Mouse (Mus musculus) embryo, embryonic 10 days (tissue): Measurements from ENCODE around the gene Gatm.

Experiments
- DNase-seq: peaks from one replicate; pipeline ENCODE4 v3.0.0-alpha.2; 2015; ENCODE audit warnings: low spot score

Gatm gene

DNA sequence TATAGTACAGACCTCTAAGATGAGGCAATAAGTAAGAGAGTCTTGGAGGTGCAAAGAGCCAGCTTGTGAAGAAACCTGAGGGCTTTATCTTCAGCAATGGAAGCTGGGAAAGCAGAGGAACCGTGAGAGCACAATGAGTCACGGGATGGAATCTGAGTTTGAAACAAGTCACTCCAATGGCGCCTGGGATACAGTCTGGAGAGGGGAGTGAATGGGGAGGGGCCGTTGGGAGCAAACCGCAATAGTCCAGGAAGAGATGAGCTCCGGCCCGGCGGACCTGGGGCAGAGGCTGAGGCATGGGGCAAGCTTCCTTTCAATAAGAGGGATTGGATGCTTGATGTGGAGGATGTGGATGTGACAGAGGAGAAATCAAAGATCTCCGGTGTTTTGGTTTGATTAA lies 2.3 kb downstream of the Gatm start:
- DNase-seq: no peak

DNA sequence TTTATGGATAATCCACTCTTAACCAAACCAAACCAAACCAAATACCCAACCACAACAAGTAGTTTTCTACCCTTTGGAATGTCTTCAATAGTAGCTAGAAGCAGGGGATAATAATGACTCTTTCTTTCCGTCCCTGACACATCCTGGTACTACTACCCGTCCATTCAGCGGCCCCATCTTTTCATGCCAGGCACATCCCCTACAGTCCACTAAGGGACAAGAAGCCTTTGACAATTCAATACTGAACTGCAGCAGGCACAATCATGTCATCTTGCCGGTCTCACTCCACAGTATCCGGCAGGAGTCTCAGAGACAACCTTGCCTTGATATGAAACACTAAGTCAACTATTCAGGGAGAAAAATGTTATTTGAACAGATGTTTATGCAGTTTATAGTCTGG lies 5.3 kb downstream of the Gatm start:
- no peak for DNase-seq

DNA sequence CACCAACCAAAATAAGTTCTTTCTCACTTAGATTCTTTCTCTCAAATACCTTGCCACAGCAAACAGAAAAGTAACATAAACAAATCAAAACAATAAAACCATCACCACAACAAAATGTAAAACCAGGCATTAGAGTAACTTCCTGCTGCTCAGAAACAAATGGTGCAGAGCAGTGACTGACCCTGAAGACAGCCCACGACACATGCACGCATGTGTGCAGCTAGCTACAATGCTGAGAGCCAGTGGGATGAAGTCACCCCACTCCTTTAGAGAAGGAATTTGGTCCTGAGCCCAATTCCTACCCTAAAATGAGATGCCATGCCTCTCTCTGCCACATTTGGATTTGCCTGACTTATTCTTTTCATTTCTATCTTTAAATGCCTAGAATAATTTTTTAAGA lies 9.7 kb downstream of the Gatm start:
- no peak for DNase-seq

DNA sequence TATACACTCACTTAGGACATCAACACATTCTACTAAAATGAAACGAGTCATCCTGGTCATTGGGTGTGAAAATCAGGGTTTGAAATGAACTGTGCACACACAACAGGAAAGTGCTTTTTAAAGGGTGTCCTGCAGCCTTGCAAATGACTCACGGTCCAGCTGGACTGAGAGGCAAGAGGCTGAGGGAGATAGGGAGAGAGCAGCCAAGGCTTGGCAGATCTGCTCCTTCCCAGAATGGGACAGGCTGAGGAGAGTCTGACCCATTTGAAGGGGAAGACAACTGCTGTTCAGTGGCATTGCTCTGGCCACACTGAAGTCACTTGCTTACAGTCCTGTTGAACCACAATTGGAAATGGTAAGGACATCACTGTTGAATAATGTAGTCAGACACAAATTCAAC lies 11.4 kb downstream of the Gatm start:
- no peak for DNase-seq

DNA sequence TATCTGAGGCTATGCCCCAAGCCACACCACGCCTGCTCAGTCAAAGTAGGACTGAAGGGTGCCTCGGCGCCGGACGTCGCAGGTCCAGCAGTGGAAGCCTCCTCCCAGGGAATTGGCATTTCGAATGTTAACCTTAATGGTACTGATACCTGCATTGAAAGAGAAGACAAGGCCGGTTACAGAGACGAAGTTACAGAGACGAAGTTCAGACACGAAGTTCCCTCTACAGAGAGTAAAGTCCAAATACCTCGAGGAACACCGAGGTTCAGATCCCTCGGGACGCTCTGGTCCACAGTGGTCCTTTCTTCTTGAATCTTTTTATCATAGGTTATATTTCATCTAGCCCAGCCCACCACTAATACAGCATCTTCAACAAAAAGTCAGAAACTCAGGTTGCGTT lies 15.6 kb downstream of the Gatm start:
- DNase-seq: no peak

DNA sequence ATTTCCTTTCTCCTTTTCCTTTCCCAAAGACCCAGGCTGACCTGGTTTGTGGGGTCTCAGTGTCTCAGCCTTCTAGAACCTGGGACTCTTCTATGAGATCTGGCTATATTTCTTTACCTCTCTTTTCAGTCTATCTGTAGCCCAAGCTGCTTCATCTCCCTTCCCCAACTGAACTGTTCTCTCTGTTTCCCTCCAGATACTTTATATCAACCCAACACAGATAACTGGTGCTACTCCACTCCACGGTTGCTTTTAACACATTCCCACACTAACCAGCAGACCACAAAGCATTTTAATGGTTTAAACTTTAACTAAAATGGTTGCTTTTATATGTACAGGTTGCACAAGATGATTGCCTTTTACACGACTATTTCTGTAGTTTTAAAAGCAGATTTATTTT lies 19.9 kb downstream of the Gatm start:
- no peak for DNase-seq

DNA sequence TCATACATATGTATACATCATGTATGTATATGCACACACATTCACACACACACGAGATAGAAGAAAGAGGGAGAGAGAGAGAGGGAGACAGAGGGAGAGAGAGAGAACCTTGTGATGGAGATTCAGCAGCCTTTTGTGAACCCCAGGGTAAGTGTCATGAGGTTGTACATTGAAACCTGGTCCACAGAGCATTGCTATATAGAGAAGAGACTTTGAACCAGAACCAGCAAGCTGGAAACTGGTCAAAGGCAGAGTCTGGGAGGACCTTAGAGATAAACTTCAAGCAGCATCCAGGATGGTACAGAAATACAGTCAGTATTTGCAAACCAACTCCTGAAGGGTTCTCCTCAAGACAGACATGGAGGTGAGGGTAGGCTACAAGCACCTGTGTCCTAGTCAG lies 20.8 kb downstream of the Gatm start:
- DNase-seq: no peak

DNA sequence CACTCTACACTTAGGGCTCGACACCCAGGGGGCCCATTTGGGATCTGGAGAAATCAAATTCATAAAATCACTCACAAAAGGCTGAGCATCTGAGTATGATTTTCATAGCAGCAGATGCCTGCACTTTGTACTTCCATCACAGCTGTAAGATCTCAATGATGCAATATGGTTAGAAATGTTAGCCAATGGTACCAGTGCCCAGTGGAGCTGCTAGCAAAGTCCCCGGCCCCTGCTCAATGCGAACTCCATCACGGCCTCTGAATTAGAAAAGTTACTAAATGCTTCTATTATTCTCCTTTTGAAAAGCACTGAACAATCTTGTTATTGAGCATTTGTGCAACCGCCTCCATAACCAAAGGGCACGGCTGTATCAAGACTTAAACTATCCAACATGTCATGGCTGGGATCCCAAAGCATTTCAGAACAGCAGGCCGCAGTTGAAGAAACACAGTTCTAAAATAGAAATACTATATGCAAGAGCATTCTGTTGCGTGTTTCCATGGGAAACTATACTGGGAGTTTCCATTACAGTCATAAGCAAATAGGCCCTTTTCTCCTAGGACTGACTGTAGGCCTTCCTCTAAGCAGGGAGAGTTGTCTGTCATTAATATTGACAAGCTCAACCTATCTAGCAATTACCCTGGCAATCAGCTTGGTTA lies 23.1 kb downstream of the Gatm start:
- DNase-seq: no peak

DNA sequence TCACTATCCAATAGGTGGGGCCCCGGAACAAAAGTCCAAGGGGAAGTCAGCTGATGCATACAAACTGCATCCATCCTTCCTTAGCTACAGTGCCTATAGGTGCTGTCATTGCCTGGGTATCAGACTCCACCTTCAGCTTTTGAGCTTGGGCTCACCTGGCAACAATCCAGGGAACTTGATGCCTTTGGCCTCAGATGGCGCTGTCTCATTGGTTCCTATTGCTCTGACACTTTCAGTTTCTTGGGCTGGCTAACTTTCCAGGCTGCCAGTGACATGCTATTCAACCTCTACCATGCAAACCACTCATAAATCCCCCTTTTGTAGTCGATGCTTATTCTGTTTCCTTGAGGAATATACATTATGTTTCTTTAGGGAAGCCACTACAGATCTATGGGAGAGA lies 24.8 kb downstream of the Gatm start:
- no peak for DNase-seq

DNA sequence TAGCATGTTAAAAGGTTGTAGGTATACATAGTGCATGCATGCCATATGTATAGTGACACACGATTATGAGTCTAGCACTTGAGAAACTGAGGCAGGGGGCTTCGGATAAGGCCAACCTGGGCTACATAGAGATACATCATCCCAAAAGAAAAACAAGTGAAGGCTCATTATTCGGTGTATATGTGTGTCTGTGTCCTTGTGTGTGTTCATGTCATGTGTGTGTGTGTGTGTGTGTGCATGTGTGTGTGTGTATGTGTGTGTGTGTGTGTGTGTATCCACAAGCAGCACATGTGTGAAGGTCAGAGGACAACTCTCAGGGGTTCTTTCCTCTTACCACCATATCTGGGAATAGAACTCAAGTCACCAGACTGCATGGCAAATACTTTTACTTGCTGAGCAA lies 28.8 kb downstream of the Gatm start:
- no peak for DNase-seq

DNA sequence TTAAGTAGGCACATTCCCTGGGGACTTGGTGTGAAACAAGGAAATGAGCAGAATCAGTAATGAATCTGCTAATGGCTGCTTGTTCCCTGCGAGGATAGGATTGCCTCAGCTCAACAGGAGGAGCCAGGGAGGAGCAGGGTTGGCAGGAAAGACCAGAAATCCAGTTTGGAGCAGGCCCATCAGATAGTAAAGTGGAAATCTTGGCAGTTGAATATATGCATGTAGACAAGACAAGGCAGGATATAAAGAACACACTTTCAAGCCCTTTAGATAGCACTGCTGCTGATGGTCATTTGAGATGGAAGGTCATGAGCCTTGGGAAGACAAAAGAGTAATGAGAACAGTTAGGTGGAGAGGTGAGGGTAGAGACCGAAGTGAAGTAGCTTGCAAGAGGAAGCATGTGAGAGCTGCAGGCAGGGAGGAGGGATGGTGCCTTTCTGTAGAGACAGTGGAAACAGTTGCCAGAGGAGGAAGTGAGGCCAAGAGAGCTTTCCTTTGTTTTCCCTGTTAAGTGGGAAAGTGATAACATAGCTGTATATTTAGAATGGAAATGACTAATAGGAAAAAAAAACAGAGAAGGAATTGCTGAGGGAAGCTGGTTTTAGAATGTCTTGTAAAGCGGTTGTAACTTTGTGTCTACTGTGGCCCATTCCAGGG lies 29.6 kb downstream of the Gatm start:
- DNase-seq: no peak

DNA sequence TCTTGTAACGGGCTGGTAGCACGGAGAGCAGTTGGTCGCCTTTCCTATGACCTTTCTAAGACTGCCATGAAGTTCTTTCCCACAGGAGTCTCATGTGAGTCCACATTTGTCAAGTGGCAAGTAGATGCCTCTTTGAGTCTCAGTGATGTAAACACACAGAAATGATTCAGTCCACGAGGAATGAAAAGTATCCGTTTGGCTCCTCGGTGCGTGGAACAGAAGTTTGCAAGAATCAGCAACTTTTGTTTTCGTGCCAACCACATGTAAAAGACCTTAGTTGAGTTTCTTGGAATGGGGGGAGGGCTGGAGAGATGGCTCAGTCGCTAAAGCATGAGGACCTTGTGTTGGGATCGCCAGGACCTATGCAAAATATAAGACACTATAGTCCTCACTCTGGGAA lies 30.7 kb downstream of the Gatm start:
- no peak for DNase-seq

DNA sequence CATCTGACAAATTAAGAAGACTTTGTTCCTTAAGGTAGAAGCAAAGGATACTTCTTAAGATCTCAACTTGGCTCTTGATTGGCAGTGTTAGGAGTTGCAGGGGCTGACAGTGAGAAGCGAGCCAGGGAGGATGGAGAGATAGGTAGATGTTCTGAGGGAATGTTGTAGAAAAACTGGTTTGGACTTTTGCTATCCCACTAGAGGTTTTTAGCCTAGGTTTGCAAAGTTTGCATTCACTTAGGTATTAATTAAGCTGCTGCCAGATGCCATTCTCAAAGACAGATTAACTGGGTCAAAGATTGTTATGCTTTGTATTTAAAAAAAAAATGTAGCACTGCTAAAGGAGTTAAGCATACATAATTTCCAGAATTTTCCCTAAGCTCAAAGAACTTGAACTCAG lies 33.8 kb downstream of the Gatm start:
- no peak for DNase-seq

DNA sequence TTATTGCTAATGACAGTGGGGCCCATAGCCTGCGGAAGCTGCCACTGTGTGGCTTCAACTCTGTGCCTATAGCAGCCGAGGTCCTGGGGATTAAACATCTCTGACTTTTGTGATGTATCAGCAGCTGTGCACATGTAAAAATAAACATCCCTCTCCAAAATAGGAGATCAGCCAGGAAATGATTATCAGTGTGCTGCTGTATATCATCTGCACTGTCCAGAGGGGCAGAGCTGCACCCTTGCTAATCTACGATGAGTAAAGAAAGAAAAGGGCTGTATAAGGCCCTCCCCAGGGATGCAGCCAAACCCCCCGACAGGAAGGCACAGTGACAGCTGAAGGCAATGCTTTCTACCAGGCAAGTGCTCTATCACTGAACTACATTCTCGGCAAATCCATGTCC lies 34.8 kb downstream of the Gatm start:
- DNase-seq: no peak

DNA sequence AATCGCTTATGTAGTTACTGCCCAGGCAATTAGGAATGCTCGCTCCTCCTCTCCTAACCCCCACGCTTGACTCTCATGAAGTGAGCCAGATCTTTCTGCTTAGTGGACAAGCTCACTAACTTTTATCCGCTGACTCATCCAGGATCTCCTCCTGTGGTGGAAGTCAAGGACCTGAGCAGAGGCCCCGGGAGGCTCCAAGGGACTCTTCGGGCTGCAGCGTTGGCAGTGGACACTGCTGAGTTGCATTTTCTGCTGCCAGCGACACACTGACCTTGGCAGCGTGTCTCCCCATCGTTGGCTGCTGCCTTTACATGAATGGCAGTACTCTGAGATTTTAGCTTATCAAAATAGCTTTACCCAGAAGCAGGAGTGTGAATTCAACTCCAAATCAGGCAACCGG lies 35.6 kb downstream of the Gatm start:
- DNase-seq: no peak

DNA sequence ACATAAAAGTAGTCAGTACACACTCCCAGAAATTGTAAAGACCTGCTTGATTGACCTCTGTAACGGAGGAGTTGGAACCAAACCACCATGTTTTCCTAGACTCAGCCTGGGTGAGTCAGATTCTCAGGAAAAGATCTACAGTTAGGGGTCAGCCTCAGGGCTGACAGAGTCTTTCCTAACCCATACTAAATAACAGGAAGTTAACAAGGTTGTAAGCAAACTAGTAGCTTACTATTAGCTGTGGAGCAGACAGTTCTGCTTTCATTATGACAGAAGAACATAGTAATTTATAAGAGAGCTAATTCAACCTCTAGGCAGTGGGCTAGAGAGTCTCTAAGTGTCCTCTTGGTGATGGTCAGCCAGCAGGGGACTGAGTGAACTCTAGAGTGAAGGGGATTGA lies 38.7 kb downstream of the Gatm start:
- DNase-seq: no peak

DNA sequence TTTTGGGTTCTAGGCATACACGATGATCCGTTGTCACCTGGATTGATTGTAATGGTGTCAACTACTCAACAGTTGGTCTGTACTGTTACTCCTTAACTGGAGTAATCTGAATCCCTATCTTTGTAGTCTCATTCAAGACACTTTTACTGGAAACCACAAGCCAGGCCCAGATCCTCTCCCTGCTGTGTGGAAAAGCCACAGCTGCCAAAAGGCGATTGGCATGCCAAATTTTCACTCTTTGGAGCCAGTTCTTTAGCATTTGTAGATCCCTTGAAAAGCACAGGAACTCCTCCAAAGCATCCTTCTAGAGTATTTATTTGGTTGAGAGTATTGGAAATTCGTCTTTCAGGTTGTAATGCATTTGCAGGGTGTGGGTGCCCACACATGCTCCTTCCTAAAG lies 39.8 kb downstream of the Gatm start:
- no peak for DNase-seq

DNA sequence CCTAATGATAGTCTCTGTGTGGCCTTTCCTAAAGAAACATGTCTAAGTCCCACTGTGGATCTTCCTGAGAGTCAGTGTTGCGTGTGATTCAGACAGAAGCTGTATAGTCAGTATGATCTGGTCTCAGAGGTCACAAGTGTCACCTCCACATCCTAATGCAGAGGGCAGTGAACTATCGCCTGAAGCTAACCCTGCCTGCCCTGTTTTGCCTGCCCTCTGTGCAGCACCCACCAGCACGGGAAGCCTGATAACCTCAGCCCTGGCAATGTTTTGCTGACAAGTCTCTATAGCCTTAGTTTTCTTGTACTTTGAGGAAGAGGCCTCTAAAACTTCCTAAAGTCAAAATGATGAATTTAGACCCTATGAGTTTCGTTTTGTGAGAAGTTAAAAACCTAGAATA lies 40.7 kb downstream of the Gatm start:
- no peak for DNase-seq

DNA sequence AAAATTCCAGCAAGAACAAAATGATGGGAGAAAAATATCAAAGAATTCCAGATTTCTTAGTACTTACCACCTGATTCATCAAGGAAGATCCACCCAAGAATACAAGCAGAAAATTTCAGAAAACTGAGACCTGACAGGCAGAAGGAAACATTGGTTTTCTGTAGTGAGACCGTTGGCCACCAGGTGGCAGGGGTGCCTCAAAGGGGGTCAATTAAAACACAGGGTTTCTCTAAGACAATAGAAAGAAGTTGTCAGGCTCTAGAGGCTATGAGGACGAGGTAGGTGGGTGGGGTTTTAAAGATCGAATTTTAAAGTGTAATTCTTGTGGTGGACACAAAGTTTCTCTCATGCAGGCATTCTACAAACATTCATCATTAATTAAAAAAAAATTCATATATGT lies 41.7 kb downstream of the Gatm start:
- DNase-seq: peak; percentile 61

DNA sequence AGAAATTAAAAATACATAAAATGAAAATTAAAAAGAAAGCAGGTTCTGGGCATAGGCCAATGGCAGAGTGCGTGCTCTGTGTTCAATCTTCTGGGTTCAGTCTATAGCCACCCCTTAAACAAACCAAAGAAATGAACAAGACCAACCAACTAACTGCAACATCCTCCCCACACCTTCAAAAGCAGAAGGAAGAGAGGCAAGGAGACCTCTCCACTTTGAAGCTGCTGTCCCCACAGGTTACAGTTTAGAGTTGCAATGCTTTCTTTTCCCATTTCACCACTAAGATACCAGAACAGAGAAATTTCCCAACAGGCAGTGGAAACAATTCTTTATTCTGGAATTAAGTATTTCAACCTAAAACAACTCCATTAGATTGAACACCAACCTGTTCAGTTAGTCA lies 48.9 kb downstream of the Gatm start:
- no peak for DNase-seq

DNA sequence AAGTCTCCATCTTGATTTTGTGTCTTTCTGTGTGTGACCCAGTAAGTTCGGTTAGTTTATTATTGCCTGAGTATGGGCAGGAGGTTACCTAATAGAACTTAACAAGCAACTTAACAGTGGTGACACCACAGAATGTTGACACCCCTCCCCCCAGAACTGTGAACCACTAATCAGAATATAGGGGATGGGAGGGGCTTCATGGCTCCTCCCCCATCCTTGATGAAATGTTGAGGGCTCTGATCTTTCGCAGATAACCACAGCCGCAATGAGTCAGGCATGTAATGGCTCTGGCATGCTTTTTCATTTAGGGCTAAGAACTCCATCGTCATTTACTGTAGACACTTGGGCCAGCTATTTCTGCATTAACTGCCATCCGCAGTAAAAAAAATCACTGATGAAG lies 49.9 kb downstream of the Gatm start:
- no peak for DNase-seq

DNA sequence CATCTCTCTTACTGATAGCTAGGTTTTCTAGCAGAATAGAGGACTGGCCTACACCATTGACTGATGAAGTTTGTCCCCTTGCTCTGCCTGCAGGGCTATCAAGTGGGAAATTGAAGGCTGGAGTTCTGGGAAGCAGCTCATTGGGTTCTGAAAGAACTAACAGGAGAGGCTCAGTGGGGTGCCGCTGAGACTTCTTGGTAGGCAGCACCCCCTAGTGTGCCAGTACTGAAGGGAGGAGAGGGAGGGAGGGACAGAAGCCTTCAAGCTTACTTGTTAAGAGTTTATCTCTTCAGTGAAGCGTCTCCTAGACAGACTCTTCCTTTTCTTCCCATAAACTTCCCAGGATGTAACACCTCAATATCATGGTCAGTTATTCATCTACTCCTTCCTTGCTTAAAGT lies 52.8 kb downstream of the Gatm start:
- peak; percentile 21 for DNase-seq
